14 mouse cellular contexts compared by ENCODE assay signal in genomic region chr3:68974639-68975532, GRCm38 (mm10). TPM values are rescaled to one million over a fixed set of nuclear protein-coding genes. Genes with fewer than 3 reads are reported as not detected.
DNase-seq lines count a peak whose midpoint lies in the region; ATAC-seq and TF ChIP-seq lines count a peak whose summit lies in the region.
"Had no signal": no experiment of that assay in that cellular context is flagged by ENCODE, and none has a peak within 500 bp of the region (broad histone marks: within the 10 kb centered on the region; RNA-seq: fewer than 3 reads in every experiment).

No protein-coding gene starts in this region.

- WGBS in embryonic facial prominence, embryonic 13.5 days = 73% methylated on average over 8 of the region's 8 CpGs
- WGBS in embryonic facial prominence, embryonic 10.5 days = 87% methylated on average over 8 of the region's 8 CpGs
- 8% methylated on average over 8 of the region's 8 CpGs for WGBS in thymus, adult 2 months
- WGBS in forebrain, embryonic 11.5 days = 90% methylated on average over 8 of the region's 8 CpGs

- no peak overlapping the region for H3K9ac ChIP-seq in embryonic facial prominence, embryonic 13.5 days
- H3K9ac ChIP-seq in forebrain, embryonic 11.5 days (ENCODE audit: low read length) = no peak overlapping the region
- H3K9ac ChIP-seq: embryonic facial prominence, embryonic 15.5 days; forebrain, embryonic 12.5 days; limb, embryonic 13.5 days; midbrain, embryonic 12.5 days had no signal

- ATAC-seq in embryonic facial prominence, embryonic 13.5 days (ENCODE audit: insufficient number of reproducible peaks, insufficient read depth, low FRiP score, low TSS enrichment, low read depth) = no peak
- no peak for ATAC-seq in forebrain, embryonic 11.5 days (replicated peaks; ENCODE audit: low FRiP score)

- H3K4me2 ChIP-seq in embryonic facial prominence, embryonic 13.5 days = no peak overlapping the region
- no peak overlapping the region for H3K4me2 ChIP-seq in forebrain, embryonic 11.5 days (ENCODE audit: low read depth, low read length, severe bottlenecking)
- H3K4me2 ChIP-seq: embryonic facial prominence, embryonic 15.5 days; forebrain, embryonic 12.5 days; limb, embryonic 13.5 days; midbrain, embryonic 12.5 days had no signal

- peaks cover 15% of the 10 kb centered on the region for H3K4me1 ChIP-seq in embryonic facial prominence, embryonic 13.5 days
- H3K4me1 ChIP-seq in embryonic facial prominence, embryonic 10.5 days = peaks cover 14% of the 10 kb centered on the region
- peaks cover 55% of the 10 kb centered on the region for H3K4me1 ChIP-seq in thymus, adult 2 months (replicated peaks; ENCODE audit: control insufficient read depth, insufficient read depth, low read length)
- no peaks in the 10 kb centered on the region for H3K4me1 ChIP-seq in forebrain, embryonic 11.5 days (replicated peaks; ENCODE audit: control insufficient read depth, insufficient read depth, low read length)
- H3K4me1 ChIP-seq: forebrain, embryonic 12.5 days; midbrain, embryonic 12.5 days had no signal

- H3K27me3 ChIP-seq in embryonic facial prominence, embryonic 13.5 days = no peaks in the 10 kb centered on the region
- H3K27me3 ChIP-seq in embryonic facial prominence, embryonic 10.5 days (replicated peaks; ENCODE audit: low read depth, poor library complexity, severe bottlenecking) = no peaks in the 10 kb centered on the region
- H3K27me3 ChIP-seq in thymus, adult 2 months (ENCODE audit: control insufficient read depth, insufficient read depth, low read length) = no peaks in the 10 kb centered on the region
- no peaks in the 10 kb centered on the region for H3K27me3 ChIP-seq in forebrain, embryonic 11.5 days (ENCODE audit: control insufficient read depth, insufficient read depth, low read length)
- H3K27me3 ChIP-seq: embryonic facial prominence, embryonic 15.5 days; forebrain, embryonic 12.5 days; limb, embryonic 13.5 days; midbrain, embryonic 12.5 days had no signal

- no peak for TF ChIP-seq CTCF in thymus, adult 2 months (IDR thresholded peaks at IDR 0.05; ENCODE audit: borderline replicate concordance, control insufficient read depth, extremely low read depth, insufficient read depth, low read length, poor library complexity)

- peak overlapping the region; percentile 28 for H3K27ac ChIP-seq in embryonic facial prominence, embryonic 13.5 days
- no peak overlapping the region for H3K27ac ChIP-seq in embryonic facial prominence, embryonic 10.5 days (replicated peaks)
- peak overlapping the region; percentile 97 for H3K27ac ChIP-seq in thymus, adult 2 months (ENCODE audit: control insufficient read depth, insufficient read depth, low read length)
- H3K27ac ChIP-seq in forebrain, embryonic 11.5 days (ENCODE audit: low read depth, low read length) = no peak overlapping the region
- H3K27ac ChIP-seq: forebrain, embryonic 12.5 days; midbrain, embryonic 12.5 days had no signal

- DNase-seq in embryonic facial prominence, embryonic 10.5 days (ENCODE audit: low spot score) = no peak
- peak; percentile 64 for DNase-seq in thymus, adult 2 months
- no peak for DNase-seq in thymus, postnatal 14 days
- peak; percentile 45 for DNase-seq in retina, embryonic 14.5 days (ENCODE audit: low spot score)
- no peak for DNase-seq in forebrain, embryonic 11.5 days (ENCODE audit: low spot score)
- no peak for DNase-seq in cerebellum, adult 18-20 months
- no peak for DNase-seq in frontal cortex, adult 2 months (ENCODE audit: extremely low spot score in 1 of 2, low spot score in 1 of 2)
- DNase-seq: cerebellum, adult 11-12 months; gastrocnemius, postnatal 10 days had no signal

- no peak overlapping the region for H3K4me3 ChIP-seq in embryonic facial prominence, embryonic 13.5 days
- no peak overlapping the region for H3K4me3 ChIP-seq in embryonic facial prominence, embryonic 10.5 days
- H3K4me3 ChIP-seq in thymus, adult 2 months (ENCODE audit: control insufficient read depth, insufficient read depth, low read length) = no peak overlapping the region
- no peak overlapping the region for H3K4me3 ChIP-seq in forebrain, embryonic 11.5 days (ENCODE audit: low read depth, low read length)
- H3K4me3 ChIP-seq: embryonic facial prominence, embryonic 15.5 days; forebrain, embryonic 12.5 days; limb, embryonic 13.5 days; midbrain, embryonic 12.5 days had no signal

- 0 out of 2 replicates have a peak, but pooled peaks cover 4% of the 10 kb centered on the region for H3K36me3 ChIP-seq in embryonic facial prominence, embryonic 13.5 days
- peaks cover 31% of the 10 kb centered on the region for H3K36me3 ChIP-seq in embryonic facial prominence, embryonic 10.5 days (replicated peaks)
- H3K36me3 ChIP-seq in thymus, adult 2 months (ENCODE audit: control insufficient read depth, insufficient read depth, low read length) = peaks cover 17% of the 10 kb centered on the region; the same call in 1 of the 2 replicates
- H3K36me3 ChIP-seq in forebrain, embryonic 11.5 days (ENCODE audit: control insufficient read depth, insufficient read depth, low read length) = no peaks in the 10 kb centered on the region

- no peak for TF ChIP-seq POLR2A in thymus, adult 2 months (IDR thresholded peaks at IDR 0.05; ENCODE audit: control insufficient read depth, extremely low read depth, insufficient read depth, low read length, poor library complexity)

- no peaks in the 10 kb centered on the region for H3K9me3 ChIP-seq in embryonic facial prominence, embryonic 13.5 days
- no peaks in the 10 kb centered on the region for H3K9me3 ChIP-seq in embryonic facial prominence, embryonic 10.5 days
- no peaks in the 10 kb centered on the region for H3K9me3 ChIP-seq in forebrain, embryonic 11.5 days (ENCODE audit: control insufficient read depth, low read length)
- H3K9me3 ChIP-seq: embryonic facial prominence, embryonic 15.5 days; forebrain, embryonic 12.5 days; limb, embryonic 13.5 days; midbrain, embryonic 12.5 days had no signal

RNA-seq across cellular contexts. Expression of gene Ift80, which starts 29.5 kb away (rescaled TPM):
- 18.6 and 22.6 TPM in 2 replicates for polyA plus RNA-seq in embryonic facial prominence, embryonic 13.5 days (2015; fragmentation: Nextera tagmentation; extraction: Ambion mirVana)
- polyA plus RNA-seq in embryonic facial prominence, embryonic 10.5 days (2016; fragmentation: Nextera tagmentation; extraction: Ambion mirVana) = 18.1 and 18.3 TPM in 2 replicates
- polyA plus RNA-seq in thymus, adult 2 months (2012; rRNA removed) = 20.8 and 21.3 TPM in 2 replicates
- 19.6 and 24.0 TPM in 2 replicates for polyA plus RNA-seq in forebrain, embryonic 11.5 days (2014; fragmentation: Nextera tagmentation; extraction: Ambion mirVana)
- polyA plus RNA-seq in frontal cortex, adult 2 months (2012; rRNA removed) = 17.1 and 17.8 TPM in 2 replicates

RNA-seq across cellular contexts. Expression of gene Smc4, which starts 29.7 kb away (rescaled TPM):
- 167 and 188 TPM in 2 replicates for polyA plus RNA-seq in embryonic facial prominence, embryonic 13.5 days (2015; fragmentation: Nextera tagmentation; extraction: Ambion mirVana)
- 166 and 187 TPM in 2 replicates for polyA plus RNA-seq in embryonic facial prominence, embryonic 10.5 days (2016; fragmentation: Nextera tagmentation; extraction: Ambion mirVana)
- 40.6 and 69.2 TPM in 2 replicates for polyA plus RNA-seq in thymus, adult 2 months (2012; rRNA removed)
- 231 and 258 TPM in 2 replicates for polyA plus RNA-seq in forebrain, embryonic 11.5 days (2014; fragmentation: Nextera tagmentation; extraction: Ambion mirVana)
- polyA plus RNA-seq in frontal cortex, adult 2 months (2012; rRNA removed) = 3.9 and 4.6 TPM in 2 replicates

Comparison
In these comparisons a context has a peak if more than half of its experiments do, and no peak if none do; other contexts are left out.
1. H3K27ac ChIP-seq: peak in embryonic facial prominence, embryonic 13.5 days (single experiment) and thymus, adult 2 months (single experiment); none in embryonic facial prominence, embryonic 10.5 days (single experiment) and forebrain, embryonic 11.5 days (single experiment).
2. DNase-seq: peak in thymus, adult 2 months (single experiment) and retina, embryonic 14.5 days (single experiment); none in embryonic facial prominence, embryonic 10.5 days (single experiment), thymus, postnatal 14 days (single experiment), forebrain, embryonic 11.5 days (single experiment), cerebellum, adult 18-20 months (0 of 2) and frontal cortex, adult 2 months (0 of 2).